Mouse (Mus musculus) liver, adult 2 months (tissue): Measurements from ENCODE around the gene Tent4b. TPM values are rescaled to one million over a fixed set of nuclear protein-coding genes. Genes with fewer than 3 reads are reported as not detected.

Experiments used
- DNase-seq: peaks from one replicate; pipeline ENCODE4 v3.0.0-alpha.2; 2011; ENCODE audit warnings: low read depth, low spot score; ENCODE audit errors: extremely low read depth
- H3K27ac ChIP-seq: fragments of 200-500 bp; replicated peaks from 2 replicates; pipeline ENCODE4 v1.5.1; 2012; ENCODE audit warnings: low read depth, mild to moderate bottlenecking, control low read depth, inconsistent platforms, low read length; ENCODE audit not compliant: insufficient read depth
- H3K27me3 ChIP-seq: fragments of 200-500 bp; 2 replicates; pipeline ENCODE4 v1.6.1; 2012; ENCODE audit warnings: mild to moderate bottlenecking, moderate library complexity, low read length, inconsistent platforms; ENCODE audit not compliant: control insufficient read depth, insufficient read depth
- H3K36me3 ChIP-seq: fragments of 200-500 bp; 2 replicates; pipeline ENCODE4 v1.6.1; 2012; ENCODE audit warnings: low read length, inconsistent platforms; ENCODE audit not compliant: control insufficient read depth, insufficient read depth
- H3K4me1 ChIP-seq: fragments of 200-500 bp; 2 replicates; pipeline ENCODE4 v1.6.1; 2011; ENCODE audit warnings: low read length; ENCODE audit not compliant: control insufficient read depth, insufficient read depth
- H3K4me3 ChIP-seq: fragments of 200-500 bp; 2 replicates; pipeline ENCODE4 v1.5.1; 2011; ENCODE audit warnings: low read depth, mild to moderate bottlenecking, control low read depth, low read length, moderate library complexity; ENCODE audit not compliant: insufficient read depth
- H3K79me2 ChIP-seq: fragments of 200-500 bp; 2 replicates; pipeline ENCODE4 v1.6.1; 2012; ENCODE audit warnings: inconsistent platforms, mild to moderate bottlenecking, low read length, moderate library complexity; ENCODE audit not compliant: control insufficient read depth, insufficient read depth
- H3K9ac ChIP-seq: fragments of 200-500 bp; 2 replicates; pipeline ENCODE4 v1.6.1; 2012; ENCODE audit warnings: low read depth, mild to moderate bottlenecking, control low read depth, inconsistent platforms, low read length
- CTCF ChIP-seq: fragments of 200-500 bp; IDR thresholded peaks from 2 replicates; pipeline ENCODE4 v1.5.1; 2011; ENCODE audit warnings: low read depth, low read length, control low read depth
- POLR2A ChIP-seq: fragments of 200-500 bp; IDR thresholded peaks from 2 replicates; pipeline ENCODE4 v1.6.1; 2011; ENCODE audit warnings: low read length, control low read depth; ENCODE audit not compliant: insufficient read depth; ENCODE audit errors: extremely low read depth
- WGBS: fragments of 180-500 bp; shearing (Covaris S2); methylation state at CpG from one replicate; pipeline ENCODE4 v1.1.7; 2018; 5-methylcytosine and 5-hydroxymethylcytosine counted together
- polyA plus RNA-seq: library from polyadenylated mRNA; depleted of rRNA; stranded (reverse); fragments of >200 nt; gene quantifications from 2 replicates; pipeline ENCODE4 v1.2.3, GENCODE M21; 2012
- total RNA-seq: library from RNA; depleted of rRNA; stranded (reverse); fragments of >200 nt; gene quantifications from 2 replicates; pipeline ENCODE4 v1.2.3, GENCODE M21; 2014

Tent4b gene
- total and polyA plus RNA-seq, 2 experiments, result 18.0 to 22.4 TPM

DNA sequence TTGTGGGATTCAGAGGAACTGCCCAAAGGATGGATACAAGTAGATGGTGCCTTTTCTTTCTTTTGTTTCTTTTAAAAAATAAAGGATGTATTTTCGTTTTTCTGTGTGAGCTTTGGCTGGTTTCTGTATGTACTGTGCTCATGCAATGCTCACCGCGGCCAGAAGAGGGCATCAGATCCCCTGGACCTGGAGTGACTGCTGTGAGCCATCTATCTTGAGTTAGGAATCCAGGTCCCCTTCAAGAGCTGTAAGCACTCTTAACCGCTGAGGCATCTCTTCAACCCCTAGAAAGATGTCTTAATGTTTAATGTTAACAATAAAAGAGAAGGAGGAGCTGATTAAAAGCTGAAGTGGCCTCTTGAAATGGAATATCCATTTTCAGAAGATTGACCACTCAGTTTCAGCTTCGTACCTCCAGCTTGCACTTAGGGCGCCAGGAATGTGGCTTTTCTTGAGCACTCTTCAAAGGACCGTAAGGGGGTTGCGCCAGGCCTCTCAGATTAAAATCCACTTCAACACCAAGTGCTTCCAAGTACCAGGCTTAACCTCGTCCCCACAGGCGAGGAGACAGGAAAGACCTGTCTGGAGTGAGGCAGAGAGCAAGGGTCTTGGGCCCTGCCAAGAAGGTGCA lies 67.3 kb downstream of the Tent4b start:
- Histone ChIP-seq H3K27ac (no peak overlapping the region), H3K4me3 (no peak overlapping the region), H3K79me2 (no peaks in the 10 kb centered on the region), H3K36me3 (no peaks in the 10 kb centered on the region), H3K9ac (no peak overlapping the region), H3K27me3 (no peaks in the 10 kb centered on the region), H3K4me1 (no peaks in the 10 kb centered on the region)
- peak; percentile 91 for TF ChIP-seq CTCF
- TF ChIP-seq POLR2A, result no peak
- WGBS, result 52% methylated on average over 10 of the region's 10 CpGs
- peak; percentile 29 for DNase-seq

DNA sequence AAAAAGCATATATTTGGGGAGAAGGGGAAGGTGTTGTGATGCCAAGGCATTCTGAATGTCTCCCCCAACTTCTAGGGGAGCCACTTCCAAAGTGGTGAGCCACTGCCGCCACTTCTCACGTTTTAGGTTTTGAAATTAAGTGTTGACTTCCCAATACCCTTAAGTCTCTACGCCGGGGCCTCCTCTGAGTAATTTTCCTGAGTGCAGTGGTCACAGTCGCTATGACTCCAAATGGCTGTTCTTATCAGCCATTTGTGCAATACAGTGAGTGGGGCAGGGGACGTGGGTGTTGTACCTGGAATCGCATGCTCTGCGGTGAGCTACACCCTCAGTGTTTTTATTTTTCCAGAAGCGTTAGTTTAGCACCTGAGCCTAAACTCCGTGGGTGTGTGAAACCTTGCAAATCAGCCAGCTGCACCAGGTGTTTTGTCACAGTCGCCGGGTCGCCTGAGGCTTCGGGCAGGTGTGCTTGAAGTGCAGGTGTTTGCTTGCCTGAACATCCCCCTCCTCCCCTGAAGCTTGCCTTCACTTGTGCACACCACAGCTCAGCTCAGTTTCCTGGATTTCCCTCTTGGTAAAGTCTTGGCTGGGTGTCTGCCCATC lies 67.9 kb downstream of the Tent4b start:
- no peaks in the 10 kb centered on the region for H3K36me3 ChIP-seq
- H3K4me1 ChIP-seq, result no peaks in the 10 kb centered on the region
- H3K4me3 ChIP-seq, result no peak overlapping the region
- no peak overlapping the region for H3K9ac ChIP-seq
- peaks cover 2% of the 10 kb centered on the region for H3K27me3 ChIP-seq
- DNase-seq, result no peak
- H3K79me2 ChIP-seq, result no peaks in the 10 kb centered on the region
- no peak overlapping the region for H3K27ac ChIP-seq
- TF ChIP-seq POLR2A, result no peak
- TF ChIP-seq CTCF, result no peak
- 81% methylated on average over 14 of the region's 14 CpGs for WGBS

DNA sequence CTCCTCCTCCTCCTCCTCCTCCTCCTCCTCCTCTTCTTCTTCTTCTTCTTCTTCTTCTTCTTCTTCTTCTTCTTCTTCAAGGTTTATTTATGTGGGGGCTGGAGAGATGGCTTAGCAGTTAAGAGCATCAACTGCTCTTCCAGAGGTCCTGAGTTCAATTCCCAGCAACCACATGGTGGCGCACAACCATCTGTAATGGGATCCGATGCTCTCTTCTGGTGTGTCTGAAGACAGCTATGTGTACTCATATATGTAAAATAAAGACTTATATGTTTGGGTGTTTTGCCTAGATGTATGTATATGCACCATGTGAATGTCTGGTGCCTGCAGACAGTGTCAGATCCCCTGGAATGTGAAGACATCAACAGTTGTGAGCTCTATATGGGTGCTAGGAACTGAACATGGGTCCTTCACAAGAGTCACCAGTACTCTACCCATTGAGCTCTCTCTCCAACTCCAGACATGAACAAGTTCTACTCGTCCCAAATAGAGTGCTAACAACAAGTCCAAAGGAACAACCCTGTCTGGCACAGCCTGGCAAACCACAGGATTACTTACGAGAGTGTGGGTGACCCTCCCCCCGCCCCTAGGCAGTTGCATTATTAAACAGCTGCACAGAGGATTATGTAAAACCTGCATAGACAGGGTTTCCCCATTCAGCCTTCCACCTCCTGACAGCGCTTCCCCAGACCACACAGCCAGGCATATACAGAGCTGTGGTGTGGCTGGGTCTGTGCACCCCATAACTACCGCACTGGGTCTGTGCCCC lies 70.3 kb downstream of the Tent4b start:
- H3K4me1 ChIP-seq, result no peaks in the 10 kb centered on the region
- H3K4me3 ChIP-seq, result no peak overlapping the region
- no peak for TF ChIP-seq POLR2A
- TF ChIP-seq CTCF, result no peak
- no peak overlapping the region for H3K27ac ChIP-seq
- WGBS, result 67% methylated on average over 7 of the region's 7 CpGs
- H3K9ac ChIP-seq, result no peak overlapping the region
- peaks cover 14% of the 10 kb centered on the region for H3K27me3 ChIP-seq
- no peaks in the 10 kb centered on the region for H3K36me3 ChIP-seq
- DNase-seq, result no peak
- no peaks in the 10 kb centered on the region for H3K79me2 ChIP-seq

DNA sequence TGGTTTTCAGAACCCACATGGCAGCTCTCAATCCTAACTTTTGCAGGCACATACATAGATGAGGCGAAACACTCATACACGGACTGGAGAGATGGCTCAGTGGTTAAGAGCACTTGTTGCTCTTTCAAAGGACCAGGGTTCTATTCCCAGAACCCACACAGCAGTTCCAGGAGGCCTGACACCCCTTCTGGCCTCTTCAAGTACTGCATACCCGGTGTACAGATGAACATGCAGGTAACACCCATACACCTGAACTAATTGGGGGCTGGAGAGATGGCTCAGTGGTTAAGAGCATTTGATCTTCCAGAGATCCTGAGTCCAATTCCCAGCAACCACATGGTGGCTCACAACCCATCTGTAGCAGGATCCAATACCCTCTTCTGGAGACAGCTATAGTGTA lies 71.1 kb downstream of the Tent4b start:
- no peaks in the 10 kb centered on the region for H3K36me3 ChIP-seq
- no peaks in the 10 kb centered on the region for H3K4me1 ChIP-seq
- no peak overlapping the region for H3K4me3 ChIP-seq
- no peak for DNase-seq
- H3K27me3 ChIP-seq, result peaks cover 14% of the 10 kb centered on the region
- no peaks in the 10 kb centered on the region for H3K79me2 ChIP-seq
- TF ChIP-seq POLR2A, result no peak
- TF ChIP-seq CTCF, result no peak
- H3K9ac ChIP-seq, result no peak overlapping the region
- H3K27ac ChIP-seq, result no peak overlapping the region
- 70% methylated on average over 3 of the region's 3 CpGs for WGBS

DNA sequence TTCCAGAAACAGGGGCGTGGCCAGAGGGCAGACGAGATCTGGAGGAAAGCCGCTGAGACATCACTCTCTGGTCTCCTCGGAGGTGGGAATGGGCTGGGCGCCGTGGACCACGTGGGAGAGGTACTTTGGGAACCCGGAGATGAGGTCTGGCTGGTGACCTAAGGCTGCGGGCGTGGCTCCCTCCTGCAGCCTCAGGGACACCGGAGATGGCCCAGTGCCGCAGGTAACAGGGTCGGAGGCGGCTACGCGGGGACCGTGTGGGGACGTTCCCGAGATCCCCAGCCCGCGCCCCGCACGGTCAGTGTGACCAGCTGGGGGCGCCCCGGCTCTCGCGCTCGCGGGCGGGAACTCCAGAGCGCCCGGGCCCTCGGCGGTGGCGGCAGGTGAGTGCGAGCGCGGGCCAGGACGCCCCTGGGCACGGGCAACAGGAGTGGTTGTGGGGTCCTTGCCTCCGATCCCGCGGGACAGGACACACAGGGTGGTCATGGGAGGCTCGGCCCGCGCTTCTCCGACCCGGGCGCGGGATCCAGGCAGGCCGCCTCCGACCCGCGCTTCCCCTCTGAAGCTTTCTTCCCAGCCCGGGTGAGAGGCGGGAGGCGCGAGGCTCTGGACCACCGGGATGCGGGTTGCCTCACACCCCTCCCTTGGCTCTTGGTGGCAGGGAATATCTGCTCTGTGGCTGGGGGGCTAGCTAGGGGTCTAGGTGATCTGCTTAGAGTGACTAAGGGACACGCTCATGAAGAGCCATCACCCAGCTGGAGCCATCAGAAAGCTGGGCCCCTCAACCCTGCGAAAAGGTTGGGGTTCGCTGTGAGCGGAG lies 73.4 kb downstream of the Tent4b start, which contains the start of gene Adcy7:
Adcy7 (plus strand) TSS at position 173 of the 820 bp plus-strand sequence.
- 9% methylated on average over 63 of the region's 64 CpGs for WGBS
- Histone ChIP-seq H3K9ac (peak within 1 kb of the TSS; percentile 51), H3K4me1 (no peaks in the 10 kb centered on the region), H3K27me3 (peaks cover 14% of the 10 kb centered on the region), H3K79me2 (no peaks in the 10 kb centered on the region), H3K4me3 (peak within 1 kb of the TSS; percentile 39; the same call in 1 of the 2 replicates), H3K27ac (no peak within 1 kb of the TSS), H3K36me3 (no peaks in the 10 kb centered on the region)
- TF ChIP-seq POLR2A, result no peak
- peak; percentile 33 for TF ChIP-seq CTCF
- no peak for DNase-seq
